Mouse (Mus musculus): ENCODE data around the gene St3gal6.
A peak's percentile ranks its signal among the peaks of the same experiment; 100 is the strongest.

The St3gal6 gene

GRCm38 (mm10) chr16:58523972-58524850, at the start of gene St3gal6:
TSS of gene St3gal6 (minus strand) at chr16:58524243.
- TF ChIP-seq GATA4 (IDR thresholded peaks at IDR 0.05; ENCODE audit: insufficient replicate concordance, low read length) = no peak

DNA sequence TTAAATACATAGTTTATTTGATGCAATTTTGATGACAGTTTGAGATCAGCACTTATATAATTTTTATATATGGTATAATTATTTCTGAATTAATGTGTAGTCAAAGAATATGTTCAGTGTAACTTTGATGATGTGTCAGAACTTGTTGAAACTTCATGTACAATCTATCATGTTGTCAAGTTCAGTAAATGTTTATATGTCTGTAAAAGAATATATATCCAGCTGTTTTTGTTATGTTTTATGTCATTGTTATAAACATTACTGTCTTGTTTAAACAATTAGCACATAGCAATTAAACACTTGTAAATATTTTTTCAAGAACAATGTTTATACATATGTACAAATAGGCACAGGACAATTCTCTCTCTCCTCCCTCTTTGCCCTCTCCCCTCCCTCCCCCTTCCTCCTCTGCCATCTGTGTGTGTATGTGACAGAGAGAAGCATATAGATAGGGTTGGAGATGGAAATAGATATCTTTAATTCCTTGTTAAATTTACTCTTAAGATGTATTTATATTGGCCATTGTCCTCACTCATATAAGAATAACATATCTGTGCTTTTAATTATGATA, 46.7 kb upstream of the St3gal6 start:
- no peak for TF ChIP-seq GATA4 (IDR thresholded peaks at IDR 0.05; ENCODE audit: insufficient replicate concordance, low read length)

- TF ChIP-seq GATA4 (IDR thresholded peaks at IDR 0.05; ENCODE audit: insufficient replicate concordance, low read length) = no peak
Observed at GRCm38 (mm10) chr16:58561196-58561595, 37.2 kb upstream of the St3gal6 start.

DNA sequence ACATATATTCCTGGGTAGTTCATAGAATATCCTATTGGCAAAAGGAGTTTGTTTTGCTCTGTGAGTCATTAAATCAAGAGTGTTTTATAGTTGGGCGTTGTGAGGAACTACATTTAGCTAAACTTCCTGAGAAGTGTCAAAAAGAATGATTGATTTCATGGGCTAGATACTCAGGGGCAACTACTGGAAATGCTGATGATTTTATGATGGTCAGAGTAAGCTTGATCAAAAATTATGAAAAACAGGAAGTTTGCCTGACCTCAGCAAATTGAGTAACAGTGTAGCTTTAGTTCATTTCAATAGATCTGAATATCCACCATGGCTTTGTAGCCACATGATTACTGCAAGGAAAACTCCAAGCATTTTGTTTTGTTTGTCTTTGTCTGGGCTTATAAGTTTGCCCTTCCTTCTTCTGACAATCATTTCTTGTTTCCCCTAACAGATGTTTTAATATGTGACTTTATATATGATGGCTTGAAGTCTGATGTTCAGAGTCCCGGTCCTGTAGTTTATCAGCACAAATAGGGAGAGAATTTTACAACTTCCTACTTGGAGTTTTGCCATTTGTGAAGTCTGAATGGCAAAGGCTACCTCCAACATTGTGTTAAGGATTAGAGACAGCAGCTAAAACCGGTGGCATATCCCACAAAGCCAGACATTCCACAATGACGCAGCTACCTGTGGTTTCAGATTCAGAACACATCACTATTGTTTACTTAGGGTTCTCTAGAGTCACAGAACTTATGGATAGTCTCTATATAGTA, 32.2 kb upstream of the St3gal6 start:
- TF ChIP-seq GATA4 (IDR thresholded peaks at IDR 0.05; ENCODE audit: insufficient replicate concordance, low read length) = no peak

GRCm38 (mm10) chr16:58554673-58555072, 30.6 kb upstream of the St3gal6 start:
- no peak for TF ChIP-seq GATA4 (IDR thresholded peaks at IDR 0.05; ENCODE audit: insufficient replicate concordance, low read length)

DNA sequence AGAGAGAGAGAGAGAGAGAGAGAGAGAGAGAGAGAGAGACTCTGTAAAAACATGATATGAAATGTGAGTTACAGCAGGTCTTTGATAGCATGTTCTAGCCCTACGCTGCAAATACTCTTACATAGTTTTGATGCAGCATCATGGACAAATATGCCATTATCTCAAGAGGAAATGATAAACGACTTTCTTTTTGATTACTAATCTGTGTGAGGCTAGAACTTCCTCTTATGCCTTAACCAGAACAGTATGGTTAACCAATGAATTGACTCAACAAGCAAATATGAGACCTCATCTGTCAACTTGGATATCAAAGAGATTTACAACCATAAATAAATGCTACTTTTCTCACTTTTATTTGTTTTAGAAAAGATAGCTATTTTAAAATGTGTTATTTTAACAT, 24.0 kb upstream of the St3gal6 start:
- 0 out of 2 replicates have a peak, but pooled peaks have one; percentile 20 for TF ChIP-seq GATA4 (IDR thresholded peaks at IDR 0.05; ENCODE audit: insufficient replicate concordance, low read length)

- TF ChIP-seq GATA4 (IDR thresholded peaks at IDR 0.05; ENCODE audit: insufficient replicate concordance, low read length) = no peak
Observed at GRCm38 (mm10) chr16:58546128-58546527, 22.1 kb upstream of the St3gal6 start.

DNA sequence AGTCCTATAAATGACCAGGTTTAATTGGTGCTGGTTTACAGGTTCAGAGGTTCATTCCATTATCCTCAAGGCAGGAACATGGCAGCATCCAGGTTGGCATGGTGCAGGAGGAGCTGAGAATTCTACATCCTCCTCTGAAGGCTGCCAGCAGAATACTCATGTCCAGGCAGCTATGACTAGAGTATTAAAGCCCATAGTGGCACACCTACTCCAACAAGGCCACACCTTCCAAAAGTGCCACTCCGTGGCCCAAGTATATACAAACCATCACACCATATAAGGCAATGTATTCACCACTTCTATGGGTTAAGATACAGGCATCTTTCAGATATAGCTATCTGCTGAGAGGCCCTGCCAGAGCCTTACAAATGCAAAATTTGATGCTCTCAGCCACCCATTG, 15.4 kb upstream of the St3gal6 start:
- TF ChIP-seq GATA4 (IDR thresholded peaks at IDR 0.05; ENCODE audit: insufficient replicate concordance, low read length) = no peak

GRCm38 (mm10) chr16:58539011-58539410, 15.0 kb upstream of the St3gal6 start:
- TF ChIP-seq GATA4 (IDR thresholded peaks at IDR 0.05; ENCODE audit: insufficient replicate concordance, low read length) = peak; percentile 20; the same call in 1 of the 2 replicates

DNA sequence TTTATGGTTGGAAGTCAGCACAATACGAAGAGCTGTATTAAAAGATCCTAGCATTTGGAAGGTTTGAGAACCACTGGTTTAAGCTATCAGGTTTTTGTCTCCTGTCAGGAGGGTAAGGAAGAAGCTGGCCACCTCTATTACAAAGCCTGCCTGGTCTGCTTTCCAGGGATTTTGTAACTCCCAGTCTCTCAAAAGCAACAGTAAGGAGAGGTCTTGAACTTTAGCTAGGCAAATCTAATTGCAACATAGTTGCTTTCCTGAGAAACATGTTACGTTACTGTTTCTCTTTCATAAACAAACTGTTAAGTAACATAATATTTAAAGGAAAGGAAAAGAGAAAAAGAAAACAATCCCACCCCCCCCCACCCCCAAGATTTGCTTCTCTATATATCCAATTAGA, 12.0 kb upstream of the St3gal6 start:
- no peak for TF ChIP-seq GATA4 (IDR thresholded peaks at IDR 0.05; ENCODE audit: insufficient replicate concordance, low read length)

- TF ChIP-seq GATA4 (IDR thresholded peaks at IDR 0.05; ENCODE audit: insufficient replicate concordance, low read length) = no peak
Observed at GRCm38 (mm10) chr16:58535236-58535635, 11.2 kb upstream of the St3gal6 start.

DNA sequence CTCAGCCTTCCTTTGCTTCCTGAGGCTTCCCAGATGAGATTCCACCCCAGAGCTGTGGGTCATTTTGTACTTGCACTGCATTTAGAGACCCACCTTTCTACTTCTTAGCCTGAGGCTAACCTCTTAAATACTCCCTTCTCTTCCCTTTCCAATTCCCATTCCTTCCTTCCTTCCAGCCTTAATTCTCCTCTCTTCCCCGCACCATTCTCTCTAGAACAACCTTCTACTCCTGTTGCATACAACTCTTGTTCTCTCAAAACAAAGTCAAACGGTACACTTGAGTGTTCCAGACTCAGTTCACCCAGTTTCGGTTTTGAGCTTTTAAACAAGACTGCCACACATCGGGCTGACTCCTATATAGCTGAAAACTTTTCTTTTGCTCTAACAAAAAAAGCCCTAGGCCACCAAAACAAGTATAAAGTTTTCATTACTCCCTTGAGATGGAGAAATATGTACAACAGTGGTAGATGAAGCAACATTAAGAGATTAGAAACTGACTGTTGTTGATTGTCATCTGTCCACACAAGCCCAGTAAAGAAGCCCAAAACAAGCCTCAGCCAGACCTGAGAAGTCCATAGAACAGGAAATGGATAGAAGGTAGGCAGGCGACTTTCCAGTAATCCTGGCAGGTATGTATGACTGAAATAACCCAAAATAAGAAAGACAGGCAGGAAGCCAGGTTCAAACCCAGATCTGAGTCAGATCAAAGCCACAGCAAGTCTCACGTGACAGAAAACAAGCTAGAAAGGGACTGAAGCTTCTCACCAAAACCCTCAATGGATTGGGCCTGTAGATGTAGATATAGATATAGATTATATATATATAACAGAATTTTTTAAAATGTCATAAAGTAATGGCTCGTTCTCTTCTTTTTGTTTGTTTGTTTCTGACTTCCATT, 10.5 kb upstream of the St3gal6 start:
- no peak for TF ChIP-seq GATA4 (IDR thresholded peaks at IDR 0.05; ENCODE audit: insufficient replicate concordance, low read length)

GRCm38 (mm10) chr16:58533742-58534141, 9.7 kb upstream of the St3gal6 start:
- TF ChIP-seq GATA4 (IDR thresholded peaks at IDR 0.05; ENCODE audit: insufficient replicate concordance, low read length) = no peak

GRCm38 (mm10) chr16:58533254-58533653, 9.2 kb upstream of the St3gal6 start:
- TF ChIP-seq GATA4 (IDR thresholded peaks at IDR 0.05; ENCODE audit: insufficient replicate concordance, low read length) = no peak

DNA sequence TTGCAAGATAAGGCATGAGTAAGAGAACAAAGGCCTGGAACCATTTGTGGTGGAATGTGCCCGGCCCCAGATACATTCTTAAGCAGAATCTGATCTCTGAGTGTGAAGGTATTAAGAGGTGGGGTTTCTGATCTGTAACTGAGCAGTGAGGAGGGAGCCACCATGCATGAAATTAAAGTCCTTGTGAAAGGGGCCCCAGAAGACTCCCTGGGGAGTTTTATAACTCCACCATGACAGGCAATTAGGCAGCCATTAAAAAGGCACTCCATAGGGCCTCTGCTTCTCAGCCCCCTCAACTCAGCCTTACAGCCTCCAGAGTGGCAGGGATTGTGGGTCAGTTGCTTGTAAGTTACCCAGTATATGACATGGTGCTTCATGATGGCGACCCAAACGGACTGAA, 8.5 kb upstream of the St3gal6 start:
- TF ChIP-seq GATA4 (IDR thresholded peaks at IDR 0.05; ENCODE audit: insufficient replicate concordance, low read length) = no peak
